Mouse (Mus musculus) layer of hippocampus, postnatal 25 days (tissue): ENCODE results near the gene Ak4. TPM values are rescaled to one million over a fixed set of nuclear protein-coding genes. Genes with fewer than 3 reads are reported as not detected.
"Not testable (repeated sequence)": the region's sequence is repeated elsewhere in the genome, so short reads cannot be mapped to it uniquely, and the experiment has no call there.

ENCODE experiments used
- DNase-seq, 2 experiments: peaks; one replicate each; pipeline ENCODE4 v3.0.0; 2022; ENCODE audit warnings: mixed read lengths in 2 of 2, low spot score in 1 of 2; ENCODE audit errors: extremely low spot score in 1 of 2
- total RNA-seq, 2 experiments: library from RNA; stranded (reverse); gene quantifications; 2 replicates each; pipeline ENCODE4 v1.2.3; 2021

Ak4 gene
- total RNA-seq, result 10 to 100 TPM; 61.7 to 81.2 TPM

DNA sequence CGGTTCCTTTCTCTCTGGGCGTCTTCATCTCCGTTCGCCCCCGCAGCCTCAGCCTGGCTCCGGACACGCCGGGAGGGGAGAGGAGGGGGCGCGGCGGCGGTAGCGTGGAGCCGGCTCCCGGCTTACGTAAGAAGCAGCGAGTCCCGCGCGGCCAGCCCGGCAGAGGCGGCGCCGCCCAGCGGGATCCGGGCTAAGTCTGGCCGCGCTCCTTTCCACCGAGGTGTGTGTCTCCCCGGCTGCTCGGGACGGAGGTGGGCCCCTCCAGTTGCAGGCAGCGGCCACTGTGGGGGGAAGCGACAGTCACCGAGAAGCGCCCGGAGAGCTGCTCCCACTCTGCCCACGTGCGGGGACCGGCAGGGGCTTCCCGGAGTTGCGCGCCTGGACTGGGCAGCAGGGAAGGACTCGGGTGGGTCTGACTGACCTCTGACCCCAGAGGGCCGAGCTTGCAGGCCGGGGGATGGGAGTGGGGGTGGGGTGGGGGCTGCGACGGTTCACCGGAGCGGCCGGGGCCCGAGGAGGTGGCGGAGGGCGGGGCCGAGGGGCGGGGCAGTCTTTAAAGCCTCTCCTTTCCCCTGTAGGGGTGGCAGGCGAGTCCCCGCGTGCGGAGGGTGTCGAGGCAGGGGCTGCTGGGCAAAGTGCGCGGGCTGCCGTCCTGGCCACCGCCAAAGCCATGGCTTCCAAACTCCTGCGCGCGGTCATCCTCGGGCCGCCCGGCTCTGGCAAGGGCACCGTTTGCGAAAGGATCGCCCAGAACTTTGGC is at the start of gene Ak4:
Gene Ak4, plus strand, starts transcription at position 127 of the 760 bp plus-strand sequence.
- DNase-seq, result peak; percentile 56

DNA sequence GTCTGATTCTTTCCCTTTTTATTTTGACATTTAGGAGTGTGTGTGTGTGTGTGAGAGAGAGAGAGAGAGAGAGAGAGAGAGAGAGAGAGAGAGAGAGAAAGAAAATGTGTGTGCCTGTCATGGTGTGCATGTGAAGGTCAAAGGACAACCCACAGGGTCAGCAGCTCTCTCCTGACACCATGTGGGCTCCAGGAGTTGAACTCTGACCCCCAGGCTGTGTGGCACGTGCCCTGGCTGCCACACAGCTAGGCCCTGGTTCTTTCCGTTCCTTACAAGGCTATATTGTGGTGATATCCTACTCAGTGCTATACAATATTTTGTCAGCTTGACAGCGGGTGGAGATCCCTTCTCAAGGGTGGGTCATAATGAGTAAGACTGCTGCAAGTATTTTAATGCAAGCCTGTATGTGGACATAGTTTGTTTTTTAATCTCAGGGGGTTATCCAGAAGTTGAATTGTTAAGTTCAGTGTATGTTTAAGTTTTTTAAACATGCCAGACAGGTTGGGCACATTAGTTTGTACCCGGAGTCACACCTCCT is 49.3 kb upstream of the Ak4 start:
- DNase-seq, result no peak

DNA sequence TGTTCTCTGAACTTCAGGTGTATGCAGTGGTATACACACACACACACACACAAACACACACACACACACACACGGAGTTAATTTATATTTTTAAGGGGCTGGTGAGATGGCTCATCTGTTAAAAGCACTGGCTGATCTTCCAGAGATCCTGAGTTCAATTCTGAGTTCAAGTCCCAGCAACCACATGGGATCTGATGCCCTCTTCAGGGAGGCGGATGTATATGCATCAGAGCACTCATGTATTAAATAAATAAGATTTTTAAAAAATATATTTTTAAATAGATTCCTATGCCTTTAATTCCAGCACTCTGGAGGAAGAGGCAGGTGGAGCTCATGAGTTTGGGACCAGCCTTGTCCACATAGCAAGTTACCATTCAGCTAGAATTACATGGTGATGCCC is 46.8 kb upstream of the Ak4 start:
- DNase-seq, result no peak

DNA sequence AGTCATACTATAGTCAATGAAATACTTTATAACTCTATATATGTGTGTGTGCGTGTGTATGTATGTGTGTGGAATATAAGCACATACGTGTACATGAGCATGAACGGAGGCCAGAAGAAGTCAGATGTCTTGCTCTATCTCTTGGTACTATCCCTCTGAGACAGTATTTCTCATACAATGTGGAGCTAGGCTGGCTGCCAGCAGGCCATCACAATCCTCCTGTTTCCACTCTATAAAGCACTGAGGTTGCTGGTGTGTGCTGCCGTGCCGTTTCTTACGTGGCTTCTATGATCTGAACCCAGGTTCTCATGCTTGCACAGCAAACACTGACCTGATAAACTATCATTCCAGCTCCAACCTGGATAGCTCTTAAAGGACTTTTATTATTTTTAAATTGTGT is 46.3 kb upstream of the Ak4 start:
- DNase-seq, result no peak

DNA sequence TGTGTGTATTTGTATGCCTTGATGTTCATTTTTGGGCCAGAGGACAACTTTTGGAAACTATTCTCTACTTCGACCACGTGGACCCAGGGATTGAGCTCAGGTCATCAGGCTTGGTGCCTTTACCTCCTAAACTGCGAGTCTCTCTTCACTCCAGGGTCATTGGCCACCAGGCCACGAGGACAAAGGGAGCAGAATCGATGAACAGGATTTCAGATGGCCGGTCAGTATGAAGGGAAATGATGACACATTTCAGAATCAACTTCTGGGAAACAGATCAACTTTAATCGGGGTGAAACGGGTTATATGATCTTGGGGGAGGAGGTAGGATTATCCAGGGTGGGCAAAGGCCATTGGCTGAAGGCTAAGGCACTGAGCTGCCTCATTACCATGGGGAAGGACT is 45.0 kb upstream of the Ak4 start:
- no peak for DNase-seq

DNA sequence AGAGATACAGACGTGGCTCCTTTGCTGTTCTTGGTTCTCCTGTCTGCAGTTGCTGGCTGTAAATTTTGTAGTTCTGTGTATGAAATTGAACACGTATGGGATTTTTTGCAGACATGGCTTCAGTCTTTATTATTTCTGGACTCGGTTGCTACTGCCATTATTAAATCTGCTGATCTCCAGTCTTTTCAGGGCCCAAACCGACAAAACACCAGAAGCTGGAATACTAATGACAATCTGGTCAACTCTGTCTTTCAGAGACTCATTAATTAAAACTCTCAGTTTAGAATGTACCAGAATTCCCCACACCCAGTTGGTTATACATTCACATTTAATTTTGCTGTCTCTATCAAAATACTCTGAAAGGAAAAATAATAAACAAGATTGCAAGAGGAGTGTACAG is 42.2 kb upstream of the Ak4 start:
- no peak for DNase-seq

DNA sequence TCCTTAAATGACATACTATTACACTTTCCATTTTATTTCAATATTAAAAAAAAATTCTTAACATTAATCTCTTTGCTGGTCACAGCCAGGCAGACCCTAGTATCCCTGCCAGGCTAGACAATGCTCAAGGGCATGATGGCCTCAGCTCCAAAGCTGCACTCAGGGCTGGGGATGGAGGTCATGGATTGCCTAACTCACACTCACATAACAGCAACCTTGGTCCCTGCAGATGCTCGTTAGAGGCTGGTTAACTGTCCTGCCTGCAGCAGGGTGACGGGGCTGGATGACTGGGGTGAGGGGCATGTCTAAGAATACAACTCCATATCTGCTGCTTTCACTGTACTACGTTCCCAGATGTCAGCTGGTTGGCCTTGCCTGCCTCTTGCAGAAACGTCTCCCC is 40.8 kb upstream of the Ak4 start:
- DNase-seq, result no peak

DNA sequence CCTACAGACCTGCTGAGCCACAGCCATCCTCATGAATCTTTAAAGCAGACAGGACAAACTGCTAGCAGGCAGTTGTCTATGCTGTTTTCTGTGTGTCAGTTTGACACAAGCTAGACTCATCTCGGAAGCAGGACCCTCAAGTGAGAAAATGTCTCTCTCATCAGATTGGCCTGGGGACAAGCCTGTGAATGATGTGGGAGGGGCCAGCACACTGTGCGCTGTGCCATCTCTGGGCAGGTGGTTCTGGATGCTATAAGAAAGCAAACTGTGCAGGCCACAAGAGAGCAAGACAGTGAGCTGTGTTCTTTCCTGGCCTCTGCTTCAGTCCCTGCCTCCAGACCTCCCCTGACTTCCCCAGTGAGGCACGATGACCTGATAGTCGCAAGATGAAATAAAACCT is 40.3 kb upstream of the Ak4 start:
- no peak for DNase-seq

DNA sequence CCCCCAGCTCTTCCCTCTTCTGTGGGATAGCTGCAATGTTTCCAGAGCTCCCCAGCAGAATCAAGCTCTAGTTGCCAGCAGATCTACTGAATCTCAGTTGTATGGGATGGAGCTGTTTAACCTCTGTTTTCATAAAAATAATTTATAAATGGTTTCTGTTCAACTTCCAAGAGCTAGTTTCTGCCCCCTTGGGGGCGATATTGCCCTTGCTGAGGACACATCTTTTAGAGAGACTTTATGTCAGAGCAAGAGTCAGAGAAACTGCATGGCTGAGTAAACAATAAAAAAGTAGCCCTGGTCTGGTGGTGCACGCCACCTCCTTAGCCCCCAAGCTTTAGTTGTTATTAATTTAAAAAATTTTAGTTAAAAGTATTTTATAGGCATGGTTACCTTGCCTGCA is 34.1 kb upstream of the Ak4 start:
- DNase-seq, result peak in 1 of 2 experiments; percentile 35

DNA sequence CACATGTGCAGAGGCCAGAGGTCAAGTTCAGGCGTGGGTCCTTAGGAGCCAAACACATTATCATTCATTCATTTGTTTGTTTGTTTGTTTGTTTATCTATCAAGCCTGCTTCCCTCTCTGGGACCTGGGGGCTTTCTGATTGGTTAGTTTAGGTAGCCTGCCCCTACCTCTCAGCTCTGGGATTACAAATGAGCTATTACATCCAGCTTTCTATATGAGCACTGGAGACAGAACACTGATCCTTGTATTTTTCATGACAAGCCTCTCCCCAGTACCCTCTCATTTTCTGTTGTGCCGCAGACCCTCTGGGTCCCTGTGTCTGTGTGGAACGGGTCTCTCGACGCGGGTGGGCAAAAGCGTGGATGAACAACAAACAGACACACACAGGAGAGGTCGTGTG is 30.8 kb upstream of the Ak4 start:
- no peak for DNase-seq

DNA sequence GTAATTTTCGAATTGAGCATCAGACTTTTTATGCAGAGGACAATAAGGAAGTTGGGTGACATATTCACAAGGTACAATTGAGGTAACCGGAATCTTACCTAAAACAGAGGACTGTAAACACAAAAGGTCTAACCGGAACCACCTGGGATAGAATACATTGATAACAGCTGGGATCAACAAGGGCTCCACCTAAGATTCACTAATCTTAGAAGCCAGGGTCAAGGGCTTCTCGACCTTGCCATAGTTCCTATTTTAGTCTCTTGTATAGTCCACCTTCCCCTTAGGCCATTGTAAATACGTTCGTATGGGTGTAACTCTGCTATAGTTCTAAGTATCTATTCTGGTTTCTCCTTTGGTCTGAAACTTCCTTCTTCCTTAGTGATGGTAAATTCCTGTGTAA is 30.4 kb upstream of the Ak4 start:
- not testable (repeated sequence) for DNase-seq

DNA sequence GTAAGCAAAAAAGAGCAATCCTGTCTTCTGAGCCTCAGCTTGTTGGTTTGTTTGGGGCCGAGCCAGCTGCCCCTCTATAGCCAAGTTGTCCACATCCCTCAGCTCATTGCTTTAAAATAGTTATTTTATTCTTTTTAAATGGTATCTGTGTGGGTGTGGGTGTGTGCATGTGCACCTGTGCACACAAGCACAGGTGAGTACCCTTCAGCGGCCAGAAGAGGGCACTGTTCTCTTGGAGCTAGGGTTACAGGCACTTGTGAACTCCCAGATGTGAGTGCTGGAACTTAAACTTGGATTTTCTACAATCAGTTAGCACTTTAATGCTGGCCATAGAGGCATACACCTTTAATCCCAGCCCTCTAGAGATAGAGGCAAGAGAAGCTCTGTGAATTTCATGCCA is 26.8 kb upstream of the Ak4 start:
- peak in 1 of 2 experiments; percentile 36 for DNase-seq

DNA sequence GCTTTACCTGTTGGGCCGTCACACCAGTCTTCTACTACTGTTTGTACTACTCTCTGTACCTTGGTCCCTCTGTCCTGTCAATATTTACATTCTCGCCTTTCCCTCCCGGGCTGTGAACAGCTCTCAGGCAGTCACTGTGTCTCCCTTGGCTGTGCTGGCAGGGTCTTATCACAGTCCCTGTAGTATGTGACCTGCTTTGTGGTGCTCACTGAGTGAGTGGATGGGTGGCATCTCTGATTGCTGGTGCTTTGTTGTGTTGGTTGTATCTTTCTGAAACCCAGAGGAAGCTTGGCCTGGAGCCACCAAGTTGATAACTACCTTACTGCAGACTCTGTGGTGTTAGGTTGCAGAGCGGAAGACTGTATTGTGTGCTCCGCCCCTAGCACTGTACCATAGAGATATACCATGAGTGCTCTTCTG is 25.8 kb upstream of the Ak4 start:
- DNase-seq, result no peak

DNA sequence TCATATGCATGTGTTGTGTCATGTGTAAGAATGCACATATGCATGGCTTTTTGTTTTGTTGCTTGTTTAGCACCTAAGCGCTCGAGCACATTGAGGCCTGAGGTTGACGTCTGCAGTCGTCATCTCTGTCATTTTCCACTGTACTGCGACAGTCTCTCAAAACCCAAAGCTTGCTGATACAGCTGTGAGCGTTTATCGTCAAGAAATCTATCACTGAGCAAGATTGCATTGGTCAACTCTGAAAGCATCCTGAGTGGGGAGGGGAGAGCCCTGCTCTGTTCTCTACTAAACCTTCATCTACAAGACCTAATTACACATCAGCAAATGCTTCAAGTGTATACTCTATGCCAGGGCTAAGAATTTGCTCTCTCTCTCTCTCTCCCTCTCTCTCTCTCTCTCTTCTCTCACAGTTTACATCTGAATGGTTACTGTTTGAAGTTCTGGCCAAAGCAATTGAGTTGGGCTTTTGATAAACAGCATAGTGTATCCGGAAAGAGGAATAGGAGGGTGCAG is 24.0 kb upstream of the Ak4 start:
- no peak for DNase-seq

DNA sequence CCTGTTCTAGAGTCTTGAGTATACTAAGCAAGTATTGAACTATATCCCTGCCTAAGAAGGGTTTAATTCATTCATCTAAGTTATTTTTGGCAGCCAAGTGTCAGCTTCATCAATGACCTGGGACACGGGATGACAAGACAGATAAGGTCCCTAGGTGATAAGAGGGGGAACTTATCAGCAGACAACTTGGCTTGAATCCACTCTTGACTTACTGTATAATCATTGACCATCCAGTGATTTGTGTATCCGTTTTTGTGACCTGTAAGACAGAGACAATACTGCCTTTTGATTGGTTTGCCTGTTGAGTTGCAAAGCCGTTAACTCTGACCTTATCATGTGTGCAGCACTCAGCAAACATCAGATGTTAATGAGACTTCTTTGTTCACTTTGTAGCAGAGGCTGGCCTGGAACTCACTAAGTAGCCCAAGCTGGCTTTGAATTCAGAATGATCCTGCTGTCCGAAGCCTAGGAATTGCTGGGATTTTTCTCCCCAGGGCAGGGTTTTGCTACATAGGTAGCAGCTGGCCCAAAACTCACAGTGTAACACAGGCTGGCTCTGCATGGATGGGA is 19.0 kb upstream of the Ak4 start:
- DNase-seq, result no peak

DNA sequence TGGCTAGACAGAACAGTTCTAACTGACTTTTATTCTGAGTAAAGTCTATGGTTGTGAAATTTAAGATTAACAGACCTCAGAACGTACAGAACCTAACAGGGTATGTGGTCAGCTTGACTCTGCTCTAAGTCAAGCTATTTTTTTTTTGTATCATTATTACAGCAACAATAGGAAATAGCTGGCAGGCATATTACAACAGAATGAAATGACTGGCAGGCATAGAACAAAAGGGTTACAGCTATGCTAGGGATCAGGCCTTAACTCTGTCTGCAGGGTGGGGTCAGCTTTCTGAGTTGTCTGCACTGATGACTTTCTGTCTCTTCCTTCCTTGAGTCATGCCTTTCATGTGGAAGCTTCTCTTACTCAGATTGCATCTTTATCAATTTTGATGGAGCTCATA is 17.1 kb upstream of the Ak4 start:
- no peak for DNase-seq

DNA sequence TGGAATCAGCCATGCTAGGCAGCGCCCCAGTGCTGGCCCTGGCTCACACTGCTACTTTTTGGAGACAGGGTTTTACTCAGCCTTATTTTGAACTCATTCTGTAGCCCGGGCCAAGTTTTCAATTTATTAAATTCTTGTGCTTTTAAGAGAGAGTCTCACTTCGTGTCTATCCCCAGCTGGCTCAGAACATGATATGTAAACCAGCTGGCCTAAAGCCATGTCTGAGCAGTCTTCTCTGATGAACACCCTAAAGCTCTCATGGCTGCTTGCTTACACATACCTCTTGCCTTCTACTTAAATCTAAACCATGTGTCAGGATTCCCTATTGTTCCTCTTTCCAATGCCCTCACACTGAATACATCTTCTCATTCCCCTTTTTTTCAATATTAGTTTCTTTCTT is 14.2 kb upstream of the Ak4 start:
- no peak for DNase-seq

DNA sequence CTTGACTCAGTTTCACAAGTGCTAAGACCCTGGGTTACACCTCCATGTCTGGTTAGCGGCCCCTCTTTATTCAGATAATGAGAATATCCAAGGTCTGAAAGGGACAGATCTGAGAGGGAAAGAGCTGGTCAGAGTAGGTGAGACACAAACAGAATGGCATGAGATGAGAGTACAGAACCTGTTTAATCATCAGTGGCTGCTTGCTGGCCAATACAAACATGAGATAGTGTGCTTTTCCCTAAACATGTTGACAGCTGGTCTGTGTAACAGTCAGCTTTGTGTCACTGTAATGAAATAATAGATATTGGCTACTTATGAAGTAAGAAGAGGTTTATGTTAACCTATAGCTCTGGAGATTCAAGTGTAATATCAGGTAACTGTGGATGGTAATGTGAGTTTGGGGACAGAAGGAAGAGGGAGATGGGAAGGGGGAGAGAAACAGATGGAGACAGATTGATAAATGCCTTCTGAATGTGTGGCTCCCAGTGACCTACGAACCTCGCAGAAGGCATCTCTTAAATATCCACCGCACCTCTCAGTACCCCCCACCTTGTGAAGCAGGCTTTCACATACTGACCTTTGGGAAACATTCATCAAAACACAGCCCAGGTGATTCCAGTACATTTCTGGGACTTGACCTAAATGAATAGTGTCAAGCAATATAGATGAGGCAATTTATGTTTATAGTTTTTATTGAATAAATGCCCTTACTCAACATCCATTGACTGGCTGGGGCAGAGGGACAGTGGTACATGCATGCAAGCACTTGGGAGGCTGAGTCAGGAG is 12.5 kb upstream of the Ak4 start:
- no peak for DNase-seq

DNA sequence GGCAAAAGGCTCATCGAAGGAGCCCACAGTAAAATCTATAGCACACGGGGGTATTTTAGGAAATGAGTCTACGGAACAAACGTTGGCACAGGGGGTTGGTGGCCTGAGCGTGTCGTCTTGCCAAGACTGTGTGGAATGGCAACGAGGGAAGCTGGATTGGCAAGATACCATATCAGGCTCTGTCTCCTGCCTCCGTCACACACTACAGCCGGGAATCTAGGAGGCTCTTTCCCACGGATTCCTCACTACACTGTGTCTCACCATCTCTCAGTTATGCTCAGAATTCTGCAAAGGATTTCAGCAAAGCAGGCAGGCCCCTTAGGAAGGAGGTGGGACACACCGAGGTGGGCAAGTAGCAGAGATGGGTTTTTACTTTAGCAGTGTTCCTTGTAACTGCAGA is 2.1 kb upstream of the Ak4 start:
- no peak for DNase-seq

DNA sequence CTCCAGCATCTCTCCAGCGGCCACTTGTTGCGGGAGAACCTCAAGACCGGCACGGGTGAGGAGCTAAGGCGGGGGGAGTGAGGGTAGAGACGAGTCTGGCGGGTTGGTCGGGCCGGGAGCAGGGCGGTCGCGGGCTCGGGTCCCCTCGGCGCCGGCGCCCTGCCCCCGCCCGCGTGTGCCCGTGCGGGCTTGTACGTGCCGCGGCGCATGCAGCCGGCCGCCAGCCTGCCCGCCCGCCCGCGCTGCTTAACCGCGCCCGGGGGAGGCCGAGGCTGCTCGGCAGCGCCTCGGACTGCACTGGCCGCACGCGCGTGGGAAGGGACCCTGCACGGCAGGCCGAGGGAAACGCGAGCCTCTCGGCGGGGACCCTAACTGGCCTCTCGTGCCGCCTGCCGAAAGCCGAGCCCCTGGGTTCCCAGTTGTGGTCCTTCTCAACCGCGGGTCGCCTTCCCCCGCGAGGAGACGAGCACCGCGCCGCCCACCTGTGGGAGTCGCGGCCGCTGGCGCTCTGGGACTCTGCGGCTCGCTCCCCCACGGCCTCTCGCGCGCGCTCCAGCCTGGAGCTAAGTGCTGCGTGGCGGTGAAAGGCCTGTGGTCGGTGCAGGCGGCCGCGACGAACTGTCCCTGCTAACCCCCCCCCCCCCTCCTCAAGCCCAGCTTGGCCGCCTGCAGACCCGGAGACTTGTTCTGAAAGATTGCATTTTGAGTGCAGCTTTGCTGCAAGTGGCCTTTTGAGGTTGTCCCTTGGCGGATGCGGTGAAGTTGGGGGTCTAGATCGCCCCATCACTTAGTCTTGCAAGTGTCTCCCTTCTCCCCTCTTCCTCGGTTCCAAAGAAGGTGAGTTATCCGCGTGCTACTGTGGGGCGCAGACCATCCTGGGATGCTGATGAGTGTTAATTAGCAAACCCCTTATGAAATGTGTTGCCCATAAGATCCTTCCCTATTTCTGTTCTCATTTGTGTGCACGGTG is 1.1 kb downstream of the Ak4 start:
- no peak for DNase-seq
